Mouse (Mus musculus) left cerebral cortex, adult 11 months (tissue): ENCODE results near the gene Auh.

ENCODE experiments used
- DNase-seq: peaks from one replicate; pipeline ENCODE4 v3.0.0; 2022; ENCODE audit warnings: low spot score

Gene Auh

GRCm38 (mm10) chr13:52921966-52922365, 7.5 kb downstream of the Auh start:
- no peak for DNase-seq

GRCm38 (mm10) chr13:52921065-52921825, 8.2 kb downstream of the Auh start:
- no peak for DNase-seq

GRCm38 (mm10) chr13:52919790-52920352, 9.6 kb downstream of the Auh start:
- no peak for DNase-seq

GRCm38 (mm10) chr13:52918333-52918732, 11.1 kb downstream of the Auh start:
- no peak for DNase-seq

- no peak for DNase-seq
Measured at GRCm38 (mm10) chr13:52914591-52915110, 14.8 kb downstream of the Auh start.

- no peak for DNase-seq
Measured at GRCm38 (mm10) chr13:52913926-52914325, 15.6 kb downstream of the Auh start.

- DNase-seq: no peak
Measured at GRCm38 (mm10) chr13:52912495-52912894, 17.0 kb downstream of the Auh start.

- DNase-seq: no peak
Measured at GRCm38 (mm10) chr13:52911259-52911658, 18.2 kb downstream of the Auh start.

GRCm38 (mm10) chr13:52906296-52906695, 23.2 kb downstream of the Auh start:
- no peak for DNase-seq

GRCm38 (mm10) chr13:52904175-52904574, 25.3 kb downstream of the Auh start:
- DNase-seq: no peak

GRCm38 (mm10) chr13:52903767-52904166, 25.7 kb downstream of the Auh start:
- DNase-seq: no peak

GRCm38 (mm10) chr13:52902517-52902916, 27.0 kb downstream of the Auh start:
- no peak for DNase-seq

GRCm38 (mm10) chr13:52899664-52900063, 29.8 kb downstream of the Auh start:
- no peak for DNase-seq

GRCm38 (mm10) chr13:52897806-52898205, 31.7 kb downstream of the Auh start:
- DNase-seq: no peak

- DNase-seq: no peak
Measured at GRCm38 (mm10) chr13:52892791-52893190, 36.7 kb downstream of the Auh start.

- DNase-seq: peak; percentile 56
Measured at GRCm38 (mm10) chr13:52892065-52892503, 37.4 kb downstream of the Auh start.

GRCm38 (mm10) chr13:52890313-52890712, 39.2 kb downstream of the Auh start:
- no peak for DNase-seq

- DNase-seq: no peak
Measured at GRCm38 (mm10) chr13:52886779-52887178, 42.7 kb downstream of the Auh start.

- DNase-seq: no peak
Measured at GRCm38 (mm10) chr13:52883960-52884326, 45.5 kb downstream of the Auh start.

- DNase-seq: no peak
Measured at GRCm38 (mm10) chr13:52883084-52883959, 46.2 kb downstream of the Auh start.

GRCm38 (mm10) chr13:52880386-52880785, 49.1 kb downstream of the Auh start:
- DNase-seq: no peak

GRCm38 (mm10) chr13:52879918-52880317, 49.6 kb downstream of the Auh start:
- no peak for DNase-seq

- no peak for DNase-seq
Measured at GRCm38 (mm10) chr13:52879291-52879690, 50.2 kb downstream of the Auh start.
